In genomic region chr7:139156341-139157058, GRCm38 (mm10) we compare ENCODE assay signal across 9 mouse cellular contexts. TPM values are rescaled to one million over a fixed set of nuclear protein-coding genes. Genes with fewer than 3 reads are reported as not detected.
DNase-seq lines count a peak whose midpoint lies in the region; ATAC-seq lines count a peak whose summit lies in the region.
"Had no signal": no experiment of that assay in that cellular context is flagged by ENCODE, and none has a peak within 500 bp of the region (broad histone marks: within the 10 kb centered on the region; RNA-seq: fewer than 3 reads in every experiment).

No protein-coding gene starts in this region.

- H3K36me3 ChIP-seq in neural tube, embryonic 11.5 days (ENCODE audit: control insufficient read depth, insufficient read depth, low read length) = no peaks in the 10 kb centered on the region
- H3K36me3 ChIP-seq in heart, embryonic 16.5 days (ENCODE audit: control insufficient read depth, insufficient read depth) = no peaks in the 10 kb centered on the region
- H3K36me3 ChIP-seq: stomach, embryonic 15.5 days had no signal

- H3K9ac ChIP-seq in neural tube, embryonic 11.5 days (ENCODE audit: low read length) = no peak overlapping the region
- no peak overlapping the region for H3K9ac ChIP-seq in heart, embryonic 16.5 days (ENCODE audit: low read length)
- H3K9ac ChIP-seq: stomach, embryonic 15.5 days had no signal

- WGBS in neural tube, embryonic 11.5 days = 50% methylated on average over 10 of the region's 10 CpGs
- WGBS in heart, embryonic 16.5 days = 68% methylated on average over 10 of the region's 10 CpGs

- H3K27ac ChIP-seq in neural tube, embryonic 11.5 days (ENCODE audit: low read depth, low read length) = no peak overlapping the region
- H3K27ac ChIP-seq in heart, embryonic 16.5 days (ENCODE audit: low read length) = no peak overlapping the region
- H3K27ac ChIP-seq: stomach, embryonic 15.5 days had no signal

- no peaks in the 10 kb centered on the region for H3K27me3 ChIP-seq in neural tube, embryonic 11.5 days (ENCODE audit: control insufficient read depth, insufficient read depth, low read length)
- H3K27me3 ChIP-seq in heart, embryonic 16.5 days (ENCODE audit: control insufficient read depth, insufficient read depth, low read length) = no peaks in the 10 kb centered on the region; the same call in 1 of the 2 replicates
- H3K27me3 ChIP-seq: stomach, embryonic 15.5 days had no signal

- no peak for ATAC-seq in neural tube, embryonic 11.5 days (ENCODE audit: insufficient read depth, low FRiP score, low TSS enrichment)
- peak; percentile 55; the same call in 1 of the 2 replicates for ATAC-seq in heart, embryonic 16.5 days (replicated peaks; ENCODE audit: extremely low read depth, insufficient read depth, low FRiP score)

- H3K4me1 ChIP-seq in neural tube, embryonic 11.5 days (ENCODE audit: control insufficient read depth, insufficient read depth, low read length) = peaks cover under 1% of the 10 kb centered on the region
- no peaks in the 10 kb centered on the region for H3K4me1 ChIP-seq in heart, embryonic 16.5 days (ENCODE audit: control insufficient read depth, insufficient read depth, low read length)

- no peak overlapping the region for H3K4me3 ChIP-seq in neural tube, embryonic 11.5 days (ENCODE audit: low read depth, low read length)
- no peak overlapping the region for H3K4me3 ChIP-seq in heart, embryonic 16.5 days (ENCODE audit: low read length)
- H3K4me3 ChIP-seq: stomach, embryonic 15.5 days had no signal

- no peaks in the 10 kb centered on the region for H3K9me3 ChIP-seq in neural tube, embryonic 11.5 days (ENCODE audit: control insufficient read depth, low read length)
- H3K9me3 ChIP-seq in heart, embryonic 16.5 days (replicated peaks; ENCODE audit: control insufficient read depth, low read length) = no peaks in the 10 kb centered on the region
- H3K9me3 ChIP-seq: stomach, embryonic 15.5 days had no signal

- peak; percentile 9 for DNase-seq in neural tube, embryonic 11.5 days (ENCODE audit: low spot score)
- DNase-seq in neural tube, embryonic 10.5 days (ENCODE audit: extremely low spot score, low spot score) = no peak
- DNase-seq in kidney, postnatal 4 days = peak; percentile 29 to 57
- DNase-seq in skeletal muscle tissue, adult 2 months (ENCODE audit: low read depth, low spot score) = peak; percentile 17
- DNase-seq in thymus, postnatal 4 days = no peak
- no peak for DNase-seq in adrenal gland, adult 8-10 months
- no peak for DNase-seq in frontal cortex, postnatal 36 days (ENCODE audit: low spot score in 2 of 2)

- H3K4me2 ChIP-seq in neural tube, embryonic 11.5 days (ENCODE audit: low read depth) = no peak overlapping the region
- no peak overlapping the region for H3K4me2 ChIP-seq in heart, embryonic 16.5 days (ENCODE audit: low read depth, low read length)
- H3K4me2 ChIP-seq: stomach, embryonic 15.5 days had no signal

RNA-seq across cellular contexts. Expression of gene Lrrc27, which starts 56.3 kb away (rescaled TPM):
- polyA plus RNA-seq in neural tube, embryonic 11.5 days (2014; fragmentation: Nextera tagmentation; extraction: Ambion mirVana) = 5.1 and 7.9 TPM in 2 replicates
- 2.8 and 4.1 TPM in 2 replicates for polyA plus RNA-seq in heart, embryonic 16.5 days (2015; fragmentation: Nextera tagmentation; extraction: Ambion mirVana)
- 10 to 100 TPM in 1 of 4 experiments, 1 to 10 TPM in 3; 6.5 to 10.4 (median 7.7) TPM for total RNA-seq in adrenal gland, adult 8-10 months (2022)

RNA-seq across cellular contexts. Expression of gene Stk32c, which starts 56.6 kb away (rescaled TPM):
- 0.46 and 1.1 TPM in 2 replicates for polyA plus RNA-seq in neural tube, embryonic 11.5 days (2014; fragmentation: Nextera tagmentation; extraction: Ambion mirVana)
- 0.06 and 0.07 TPM in 2 replicates for polyA plus RNA-seq in heart, embryonic 16.5 days (2015; fragmentation: Nextera tagmentation; extraction: Ambion mirVana)
- total RNA-seq in adrenal gland, adult 8-10 months (2022) = 1 to 10 TPM; 4.0 to 6.7 (median 5.4) TPM

Comparison
In these comparisons a context has a peak if more than half of its experiments do, and no peak if none do; other contexts are left out.
1. DNase-seq: peak in neural tube, embryonic 11.5 days (single experiment), kidney, postnatal 4 days (2 of 2) and skeletal muscle tissue, adult 2 months (single experiment); none in neural tube, embryonic 10.5 days (single experiment), thymus, postnatal 4 days (single experiment), adrenal gland, adult 8-10 months (single experiment) and frontal cortex, postnatal 36 days (0 of 2).